Mouse (Mus musculus): ENCODE measurements around the gene Ctso. TPM values are rescaled to one million over a fixed set of nuclear protein-coding genes. Genes with fewer than 3 reads are reported as not detected.

Ctso gene
- polyA plus RNA-seq, 1 experiment from 2014 or later: 5.6 TPM

DNA sequence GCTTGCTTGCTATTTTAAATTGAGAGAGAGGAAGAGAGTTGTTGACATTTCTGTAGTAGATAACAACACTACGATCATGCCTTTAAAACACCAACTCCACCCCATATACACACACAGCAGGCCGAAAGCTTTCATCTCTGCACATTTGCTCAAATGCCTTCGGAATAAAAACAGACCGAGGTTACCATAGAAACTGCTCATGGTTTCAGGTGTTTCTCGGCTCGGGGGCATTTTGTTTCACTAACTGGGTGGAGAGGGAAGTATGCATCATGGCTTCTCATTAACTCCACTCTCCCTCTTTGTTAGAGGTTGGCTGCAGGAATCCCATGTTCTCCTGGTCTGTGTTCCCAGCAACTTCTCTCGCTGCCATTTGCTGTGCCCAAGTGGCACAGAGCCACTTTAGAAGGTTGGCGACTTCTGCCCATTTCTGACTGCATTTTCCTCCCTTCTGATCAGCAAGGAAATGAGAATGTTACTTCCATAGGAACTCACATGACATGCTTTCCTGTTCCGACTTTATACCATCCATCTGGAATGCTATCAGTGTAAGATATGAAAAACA, 5.6 kb upstream of the Ctso start:
- Histone ChIP-seq H3K36me3 (no peaks in the 10 kb centered on the region), H3K9me3 (replicated peaks) (no peaks in the 10 kb centered on the region), H3K27me3 (replicated peaks) (no peaks in the 10 kb centered on the region), H3K4me1 (no peaks in the 10 kb centered on the region), H3K4me2 (no peak overlapping the region), H3K27ac (no peak overlapping the region), H3K9ac (no peak overlapping the region), H3K4me3 (no peak overlapping the region)
- WGBS (ENCODE audit: insufficient replicate concordance): 55% methylated on average over 9 of the region's 9 CpGs
- no peak for ATAC-seq

- 25% methylated on average over 1 of the region's 1 CpGs for WGBS (ENCODE audit: insufficient replicate concordance)
- Histone ChIP-seq H3K9ac (no peak overlapping the region), H3K4me1 (0 out of 2 replicates have a peak, but pooled peaks cover 7% of the 10 kb centered on the region), H3K27me3 (replicated peaks) (no peaks in the 10 kb centered on the region), H3K36me3 (no peaks in the 10 kb centered on the region), H3K4me3 (no peak overlapping the region), H3K4me2 (no peak overlapping the region), H3K27ac (no peak overlapping the region), H3K9me3 (replicated peaks) (no peaks in the 10 kb centered on the region)
- ATAC-seq: no peak
Observed at GRCm38 (mm10) chr3:81929073-81929472, 3.3 kb upstream of the Ctso start.

- no peak overlapping the region for H3K4me2 ChIP-seq
- 0 out of 2 replicates have a peak, but pooled peaks cover 7% of the 10 kb centered on the region for H3K4me1 ChIP-seq
- no peaks in the 10 kb centered on the region for H3K27me3 ChIP-seq (replicated peaks)
- H3K4me3 ChIP-seq: no peak overlapping the region
- no peak overlapping the region for H3K9ac ChIP-seq
- H3K36me3 ChIP-seq: no peaks in the 10 kb centered on the region
- H3K27ac ChIP-seq: no peak overlapping the region
- WGBS (ENCODE audit: insufficient replicate concordance): 65% methylated on average over 3 of the region's 3 CpGs
- no peaks in the 10 kb centered on the region for H3K9me3 ChIP-seq (replicated peaks)
- no peak for ATAC-seq
Observed at GRCm38 (mm10) chr3:81931695-81932094, 706 bp upstream of the Ctso start.

DNA sequence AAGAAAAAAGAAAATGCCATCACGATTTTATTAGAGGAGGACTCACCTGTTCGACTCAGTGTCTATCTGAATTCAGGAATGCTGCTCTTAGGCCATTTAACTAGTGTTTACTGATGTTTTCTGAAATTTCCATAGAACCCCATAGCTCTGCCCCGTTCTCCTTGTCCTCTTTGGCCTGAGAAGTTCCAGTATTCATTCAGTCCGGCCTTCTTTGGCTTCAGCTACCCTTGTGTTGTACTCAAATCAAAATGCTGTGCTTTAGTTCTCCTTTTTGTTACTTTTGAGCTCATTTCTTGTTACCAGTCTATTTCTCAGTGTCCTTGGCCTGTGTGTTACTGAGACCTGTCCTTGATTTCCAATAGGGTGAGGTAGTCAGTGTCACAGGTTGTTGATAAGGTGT, 947 bp downstream of the Ctso start:
- Histone ChIP-seq H3K4me3 (no peak overlapping the region; the same call in 1 of the 2 replicates), H3K36me3 (no peaks in the 10 kb centered on the region), H3K4me1 (0 out of 2 replicates have a peak, but pooled peaks cover 7% of the 10 kb centered on the region), H3K27me3 (replicated peaks) (no peaks in the 10 kb centered on the region), H3K9ac (no peak overlapping the region), H3K4me2 (no peak overlapping the region; the same call in 1 of the 2 replicates), H3K9me3 (replicated peaks) (no peaks in the 10 kb centered on the region), H3K27ac (no peak overlapping the region)
- WGBS (ENCODE audit: insufficient replicate concordance): 65% methylated on average over 4 of the region's 4 CpGs
- ATAC-seq: no peak

DNA sequence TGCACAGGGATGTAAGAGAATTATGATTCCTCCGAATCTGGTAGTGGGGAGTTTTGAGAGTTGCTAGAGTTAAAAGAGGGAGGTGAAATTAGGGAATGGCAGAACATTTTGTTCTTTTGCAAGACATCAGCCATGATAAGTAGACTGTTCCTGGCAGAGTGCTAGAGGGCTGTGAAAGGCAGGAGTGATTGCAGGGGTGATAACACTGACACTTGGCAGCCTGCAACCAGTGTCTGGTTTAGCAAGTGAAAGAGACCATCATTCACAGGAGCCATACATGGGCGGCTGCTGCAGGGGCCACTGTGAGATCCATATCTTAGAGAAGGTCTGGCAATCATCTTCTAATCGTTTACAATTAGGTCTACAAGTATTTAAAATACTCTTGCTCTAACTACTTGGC, 6.5 kb downstream of the Ctso start:
- Histone ChIP-seq H3K27me3 (replicated peaks) (no peaks in the 10 kb centered on the region), H3K27ac (no peak overlapping the region), H3K4me3 (no peak overlapping the region), H3K9ac (no peak overlapping the region), H3K9me3 (replicated peaks) (no peaks in the 10 kb centered on the region), H3K36me3 (no peaks in the 10 kb centered on the region), H3K4me2 (no peak overlapping the region), H3K4me1 (no peaks in the 10 kb centered on the region)
- no peak for ATAC-seq
- 41% methylated on average over 3 of the region's 3 CpGs for WGBS (ENCODE audit: insufficient replicate concordance)

DNA sequence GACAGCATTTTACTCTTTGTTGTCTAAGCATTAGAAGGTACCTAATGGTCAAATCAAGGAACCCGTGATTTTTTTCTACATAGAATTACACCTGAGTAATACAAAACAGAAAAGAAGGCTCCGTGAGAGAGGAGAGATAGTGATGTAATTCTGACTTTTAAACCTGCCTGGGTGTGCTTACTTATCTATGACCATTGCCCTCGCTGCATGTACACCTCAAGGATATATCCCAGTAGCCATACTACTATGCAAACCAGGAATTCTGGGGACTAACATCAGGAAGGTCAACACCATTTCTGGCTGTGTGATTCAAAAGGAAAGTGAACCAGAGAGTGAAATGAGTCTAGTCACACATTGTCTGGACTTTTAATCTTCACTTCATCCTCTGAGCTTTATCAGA, 9.9 kb downstream of the Ctso start:
- WGBS (ENCODE audit: insufficient replicate concordance): 68% methylated on average over 3 of the region's 3 CpGs
- Histone ChIP-seq H3K36me3 (no peaks in the 10 kb centered on the region), H3K4me2 (no peak overlapping the region)

DNA sequence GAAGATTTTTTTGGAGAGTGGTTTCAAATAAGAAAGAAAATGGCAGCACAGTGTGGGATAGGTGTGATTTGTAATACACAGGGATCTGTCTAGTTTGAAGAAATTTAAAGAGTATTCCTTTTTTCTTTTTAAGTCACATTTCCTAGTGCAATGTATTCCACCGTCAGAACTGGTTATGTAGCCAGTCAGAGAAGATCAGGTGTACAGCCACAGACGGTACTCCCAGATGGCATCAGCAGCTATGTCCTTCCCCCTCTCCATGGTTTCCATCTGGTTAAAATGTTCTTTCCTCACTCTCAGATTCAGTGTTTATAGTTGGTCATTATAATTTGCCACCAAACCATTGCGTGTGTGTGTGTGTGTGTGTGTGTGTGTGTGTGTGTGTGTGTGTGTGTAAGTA, 10.7 kb downstream of the Ctso start:
- Histone ChIP-seq H3K4me2 (no peak overlapping the region), H3K4me1 (no peaks in the 10 kb centered on the region), H3K9ac (no peak overlapping the region), H3K27ac (no peak overlapping the region), H3K27me3 (replicated peaks) (no peaks in the 10 kb centered on the region), H3K9me3 (replicated peaks) (no peaks in the 10 kb centered on the region), H3K4me3 (no peak overlapping the region), H3K36me3 (no peaks in the 10 kb centered on the region)
- ATAC-seq: no peak
- 66% methylated on average over 3 of the region's 3 CpGs for WGBS (ENCODE audit: insufficient replicate concordance)

More for the DNA sequence above, 9.9 kb downstream of the Ctso start:
- Histone ChIP-seq H3K27me3 (replicated peaks) (no peaks in the 10 kb centered on the region), H3K4me1 (no peaks in the 10 kb centered on the region), H3K27ac (no peak overlapping the region), H3K4me3 (no peak overlapping the region), H3K9ac (no peak overlapping the region), H3K9me3 (replicated peaks) (no peaks in the 10 kb centered on the region)
- ATAC-seq: no peak

GRCm38 (mm10) chr3:81944851-81945393, 12.5 kb downstream of the Ctso start:
- H3K27me3 ChIP-seq (replicated peaks): no peaks in the 10 kb centered on the region
- H3K9me3 ChIP-seq (replicated peaks): no peaks in the 10 kb centered on the region
- H3K4me1 ChIP-seq: peaks cover 4% of the 10 kb centered on the region
- H3K36me3 ChIP-seq: no peaks in the 10 kb centered on the region
- H3K9ac ChIP-seq: no peak overlapping the region
- no peak overlapping the region for H3K4me2 ChIP-seq
- WGBS (ENCODE audit: insufficient replicate concordance): 77% methylated on average over 7 of the region's 7 CpGs
- no peak overlapping the region for H3K4me3 ChIP-seq
- no peak for ATAC-seq
- no peak overlapping the region for H3K27ac ChIP-seq

DNA sequence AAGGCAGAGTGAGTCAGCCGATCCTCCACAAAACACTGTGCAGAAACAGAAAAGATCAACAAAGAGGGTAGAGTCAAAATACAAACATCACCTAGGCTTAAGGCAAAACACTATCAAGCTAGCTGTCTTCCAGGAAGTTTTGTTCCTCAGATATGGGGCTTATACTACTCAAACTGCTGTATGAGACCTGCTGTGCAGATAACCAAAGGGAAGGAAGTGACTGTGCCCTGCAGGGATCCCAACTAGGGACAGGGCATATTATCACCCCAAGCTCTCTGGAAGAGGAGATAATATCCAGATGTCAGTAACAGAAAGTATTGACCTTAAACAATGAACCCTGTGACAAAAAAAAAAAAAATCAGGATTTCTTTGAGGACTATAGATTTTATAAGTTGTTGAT, 16.6 kb downstream of the Ctso start:
- no peaks in the 10 kb centered on the region for H3K27me3 ChIP-seq (replicated peaks)
- H3K4me2 ChIP-seq: no peak overlapping the region
- H3K4me1 ChIP-seq: peaks cover 4% of the 10 kb centered on the region
- no peaks in the 10 kb centered on the region for H3K36me3 ChIP-seq
- no peak overlapping the region for H3K4me3 ChIP-seq
- ATAC-seq: no peak; the same call in 1 of the 2 replicates
- 11% methylated on average over 1 of the region's 1 CpGs for WGBS (ENCODE audit: insufficient replicate concordance)
- H3K27ac ChIP-seq: no peak overlapping the region
- H3K9me3 ChIP-seq (replicated peaks): no peaks in the 10 kb centered on the region
- no peak overlapping the region for H3K9ac ChIP-seq

DNA sequence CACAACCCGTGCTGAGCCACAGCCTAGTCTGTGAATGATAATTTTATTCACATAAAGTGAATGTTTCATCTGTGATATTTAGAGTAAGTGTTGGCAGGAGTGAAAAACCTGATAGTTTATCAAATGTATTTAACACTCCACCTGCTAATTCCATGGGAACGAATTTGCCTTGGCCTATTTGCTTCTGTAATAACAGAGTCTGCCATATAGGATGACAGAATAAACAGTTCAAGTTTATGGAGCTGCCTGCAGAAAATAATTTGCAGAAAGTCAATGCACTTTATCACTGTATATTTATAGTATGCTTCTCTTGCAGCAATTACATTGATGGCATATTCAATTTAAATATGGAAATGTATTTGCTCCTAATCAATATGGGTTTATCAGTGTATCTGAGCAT, 19.4 kb downstream of the Ctso start:
- Histone ChIP-seq H3K27me3 (replicated peaks) (no peaks in the 10 kb centered on the region), H3K27ac (no peak overlapping the region), H3K4me1 (peaks cover 4% of the 10 kb centered on the region), H3K4me2 (no peak overlapping the region), H3K9ac (no peak overlapping the region), H3K9me3 (replicated peaks) (no peaks in the 10 kb centered on the region), H3K36me3 (no peaks in the 10 kb centered on the region), H3K4me3 (no peak overlapping the region)
- ATAC-seq: no peak
- 60% methylated on average over 2 of the region's 2 CpGs for WGBS (ENCODE audit: insufficient replicate concordance)

DNA sequence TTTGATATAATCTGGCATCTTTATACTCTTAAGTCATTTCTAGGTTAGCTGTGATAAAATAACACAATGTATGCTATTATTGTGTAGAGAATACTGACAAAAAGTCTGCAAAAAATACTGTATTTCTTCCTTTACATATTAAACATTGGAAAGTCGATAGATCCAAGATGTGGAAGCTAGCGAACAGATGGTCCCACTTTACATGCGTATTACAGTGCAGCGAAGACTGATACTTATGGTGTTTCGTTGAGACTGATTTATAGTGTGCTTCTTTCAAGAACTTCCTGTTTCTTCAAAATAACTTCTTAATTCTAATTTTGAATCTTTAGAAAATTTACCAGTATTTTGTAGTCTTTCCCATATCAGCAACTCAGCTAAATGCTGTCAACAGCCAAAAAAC, 25.1 kb downstream of the Ctso start:
- no peaks in the 10 kb centered on the region for H3K9me3 ChIP-seq (replicated peaks)
- H3K4me3 ChIP-seq: no peak overlapping the region
- H3K4me1 ChIP-seq: no peaks in the 10 kb centered on the region
- H3K27me3 ChIP-seq (replicated peaks): no peaks in the 10 kb centered on the region
- no peak overlapping the region for H3K27ac ChIP-seq
- no peak for ATAC-seq
- no peak overlapping the region for H3K9ac ChIP-seq
- H3K4me2 ChIP-seq: no peak overlapping the region
- 86% methylated on average over 5 of the region's 5 CpGs for WGBS (ENCODE audit: insufficient replicate concordance)
- no peaks in the 10 kb centered on the region for H3K36me3 ChIP-seq

DNA sequence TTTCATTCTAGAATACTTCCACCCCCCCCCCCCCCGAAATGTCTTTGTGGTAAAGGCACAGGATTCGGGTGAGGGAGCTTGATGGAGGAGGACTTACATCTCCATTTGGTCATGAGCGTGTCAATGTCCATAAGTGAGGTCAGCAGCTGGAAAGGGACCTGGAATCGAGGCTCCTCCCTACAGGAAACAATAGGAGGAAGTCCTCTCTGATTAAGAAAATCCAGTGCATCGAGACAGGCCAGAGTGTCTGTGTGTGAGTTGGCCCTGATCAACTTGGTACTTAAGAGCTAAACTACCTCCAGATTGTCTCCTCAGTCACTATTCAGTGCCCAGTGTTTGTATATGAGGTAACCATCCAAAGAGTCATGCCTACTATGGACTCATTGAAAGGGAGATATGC, 28.9 kb downstream of the Ctso start:
- Histone ChIP-seq H3K9me3 (replicated peaks) (no peaks in the 10 kb centered on the region), H3K36me3 (no peaks in the 10 kb centered on the region), H3K9ac (no peak overlapping the region), H3K27me3 (replicated peaks) (no peaks in the 10 kb centered on the region), H3K4me2 (no peak overlapping the region), H3K4me3 (no peak overlapping the region), H3K27ac (no peak overlapping the region), H3K4me1 (no peaks in the 10 kb centered on the region)
- 43% methylated on average over 5 of the region's 5 CpGs for WGBS (ENCODE audit: insufficient replicate concordance)
- ATAC-seq: no peak

- WGBS (ENCODE audit: insufficient replicate concordance): 45% methylated on average over 5 of the region's 5 CpGs
- H3K27me3 ChIP-seq (replicated peaks): no peaks in the 10 kb centered on the region
Observed at GRCm38 (mm10) chr3:81963768-81964167, 31.4 kb downstream of the Ctso start.

More at GRCm38 (mm10) chr3:81963768-81964167, 31.4 kb downstream of the Ctso start:
- H3K9me3 ChIP-seq (replicated peaks): no peaks in the 10 kb centered on the region
- no peaks in the 10 kb centered on the region for H3K4me1 ChIP-seq
- H3K4me3 ChIP-seq: no peak overlapping the region
- no peak overlapping the region for H3K9ac ChIP-seq
- no peak overlapping the region for H3K27ac ChIP-seq
- no peak overlapping the region for H3K4me2 ChIP-seq
- ATAC-seq: no peak
- H3K36me3 ChIP-seq: no peaks in the 10 kb centered on the region

Measured in liver, embryonic 12.5 days (tissue).